10 mouse cellular contexts compared by ENCODE assay signal in genomic region chr8:87473940-87474339, GRCm38 (mm10). TPM values are rescaled to one million over a fixed set of nuclear protein-coding genes. Genes with fewer than 3 reads are reported as not detected.
DNase-seq lines count a peak whose midpoint lies in the region; ATAC-seq and TF ChIP-seq lines count a peak whose summit lies in the region.
"Had no signal": no experiment of that assay in that cellular context is flagged by ENCODE, and none has a peak within 500 bp of the region (broad histone marks: within the 10 kb centered on the region; RNA-seq: fewer than 3 reads in every experiment).

No protein-coding gene starts in this region.

- no peak for TF ChIP-seq EP300 in heart, postnatal 0 days (IDR thresholded peaks at IDR 0.05; ENCODE audit: low read depth)

- peaks cover 80% of the 10 kb centered on the region for H3K27me3 ChIP-seq in heart, postnatal 0 days (ENCODE audit: control insufficient read depth, insufficient read depth, low read length)
- H3K27me3 ChIP-seq in hindbrain, embryonic 12.5 days = peaks cover 49% of the 10 kb centered on the region
- peaks cover 46% of the 10 kb centered on the region for H3K27me3 ChIP-seq in midbrain, postnatal 0 days (ENCODE audit: insufficient read depth, low read length)

- no peak for DNase-seq in heart, postnatal 0 days (ENCODE audit: low spot score)
- no peak for DNase-seq in heart, postnatal 36 days
- peak; percentile 75 to 83 for DNase-seq in cerebellum, postnatal 14 days
- peak; percentile 35 for DNase-seq in midbrain, postnatal 0 days (ENCODE audit: low spot score)
- no peak for DNase-seq in spleen, postnatal 14 days (ENCODE audit: low spot score in 2 of 2)
- DNase-seq: kidney, postnatal 36 days had no signal

- intact Hi-C loops in heart, postnatal 36 days (cut with DNase I) = no loop called here

- no peak overlapping the region for H3K4me3 ChIP-seq in heart, postnatal 0 days (ENCODE audit: low read depth, low read length)
- peak overlapping the region; percentile 66 for H3K4me3 ChIP-seq in hindbrain, embryonic 12.5 days
- H3K4me3 ChIP-seq in midbrain, postnatal 0 days (ENCODE audit: low read depth, low read length) = peak overlapping the region; percentile 58

- H3K36me3 ChIP-seq in heart, postnatal 0 days (replicated peaks; ENCODE audit: control insufficient read depth, insufficient read depth, low read length) = no peaks in the 10 kb centered on the region
- H3K36me3 ChIP-seq in hindbrain, embryonic 12.5 days = no peaks in the 10 kb centered on the region
- H3K36me3 ChIP-seq in midbrain, postnatal 0 days (ENCODE audit: insufficient read depth, low read length) = no peaks in the 10 kb centered on the region
- H3K36me3 ChIP-seq: limb, embryonic 15.5 days had no signal

- no peak overlapping the region for H3K9ac ChIP-seq in heart, postnatal 0 days (replicated peaks; ENCODE audit: low read depth, low read length)
- peak overlapping the region; percentile 65; the same call in 1 of the 2 replicates for H3K9ac ChIP-seq in hindbrain, embryonic 12.5 days
- no peak overlapping the region for H3K9ac ChIP-seq in midbrain, postnatal 0 days (replicated peaks; ENCODE audit: low read length, poor library complexity, severe bottlenecking)
- H3K9ac ChIP-seq: limb, embryonic 15.5 days had no signal

- H3K4me2 ChIP-seq in heart, postnatal 0 days (ENCODE audit: low read depth, low read length) = no peak overlapping the region
- H3K4me2 ChIP-seq in hindbrain, embryonic 12.5 days (replicated peaks) = peak overlapping the region; percentile 92
- peak overlapping the region; percentile 91; the same call in 1 of the 2 replicates for H3K4me2 ChIP-seq in midbrain, postnatal 0 days (ENCODE audit: low read depth, low read length, poor library complexity, severe bottlenecking)

- peaks cover 20% of the 10 kb centered on the region for H3K4me1 ChIP-seq in heart, postnatal 0 days (ENCODE audit: control insufficient read depth, insufficient read depth)
- H3K4me1 ChIP-seq in hindbrain, embryonic 12.5 days = peaks cover 41% of the 10 kb centered on the region
- peaks cover 11% of the 10 kb centered on the region for H3K4me1 ChIP-seq in midbrain, postnatal 0 days (ENCODE audit: insufficient read depth, low read length)

- no peaks in the 10 kb centered on the region for H3K9me3 ChIP-seq in heart, postnatal 0 days (replicated peaks; ENCODE audit: control insufficient read depth, low read length)
- H3K9me3 ChIP-seq in hindbrain, embryonic 12.5 days (replicated peaks) = no peaks in the 10 kb centered on the region
- H3K9me3 ChIP-seq in midbrain, postnatal 0 days (ENCODE audit: low read length) = no peaks in the 10 kb centered on the region
- H3K9me3 ChIP-seq: limb, embryonic 15.5 days had no signal

- 38% methylated on average over 2 of the region's 2 CpGs for WGBS in heart, postnatal 0 days
- 39% methylated on average over 2 of the region's 2 CpGs for WGBS in hindbrain, embryonic 12.5 days
- WGBS in midbrain, postnatal 0 days = 35% methylated on average over 2 of the region's 2 CpGs

- 0 out of 2 replicates have a peak, but pooled peaks have one; percentile 1 for TF ChIP-seq CTCF in heart, postnatal 0 days (IDR thresholded peaks at IDR 0.05; ENCODE audit: low read depth)
- TF ChIP-seq CTCF in midbrain, postnatal 0 days (IDR thresholded peaks at IDR 0.05) = peak; percentile 56

- H3K27ac ChIP-seq in heart, postnatal 0 days (ENCODE audit: low read depth) = no peak overlapping the region
- H3K27ac ChIP-seq in hindbrain, embryonic 12.5 days = no peak overlapping the region
- H3K27ac ChIP-seq in midbrain, postnatal 0 days (ENCODE audit: low read depth, low read length) = no peak overlapping the region
- H3K27ac ChIP-seq: limb, embryonic 15.5 days had no signal

- ATAC-seq in heart, postnatal 0 days (ENCODE audit: insufficient read depth, low read depth) = no peak
- ATAC-seq in hindbrain, embryonic 12.5 days (ENCODE audit: low FRiP score) = no peak
- ATAC-seq in midbrain, postnatal 0 days (ENCODE audit: low FRiP score) = no peak
- no peak for ATAC-seq in CD4-positive, CD25-positive, alpha-beta regulatory T cell, adult 4 months
- ATAC-seq in megakaryocyte-erythroid progenitor cell, adult 5-6 weeks (replicated peaks; ENCODE audit: low FRiP score, low TSS enrichment, poor library complexity, severe bottlenecking) = no peak

RNA-seq across cellular contexts. Expression of gene Cbln1, which starts 1.5 kb away (rescaled TPM):
- not detected in 2 replicates for total RNA-seq in heart, postnatal 0 days (2014; rRNA removed; ENCODE audit: low replicate concordance)
- polyA plus RNA-seq in heart, postnatal 0 days (2015; fragmentation: Nextera tagmentation; extraction: Ambion mirVana) = 0.08 TPM in 1 of 2 replicates, not detected in the other
- total RNA-seq in heart, postnatal 36 days (2021) = under 1 TPM; 0.25 to 0.49 TPM
- 21.5 and 27.0 TPM in 2 replicates for polyA plus RNA-seq in hindbrain, embryonic 12.5 days (2016; fragmentation: Nextera tagmentation; extraction: Ambion mirVana)
- total RNA-seq in midbrain, postnatal 0 days (2014; rRNA removed) = 48.2 and 77.3 TPM in 2 replicates
- polyA plus RNA-seq in midbrain, postnatal 0 days (2015; fragmentation: Nextera tagmentation; extraction: Ambion mirVana) = 17.3 and 24.0 TPM in 2 replicates
- not detected for polyA plus RNA-seq in CD4-positive, CD25-positive, alpha-beta regulatory T cell, adult 4 months (2017; shearing (Covaris generic))
- total RNA-seq in megakaryocyte-erythroid progenitor cell, adult 5-6 weeks (2014; fragmentation: Nextera tagmentation) = not detected in 2 replicates
- not detected in 2 replicates for total RNA-seq in megakaryocyte-erythroid progenitor cell, adult 5-6 weeks (2017)

Comparison
In these comparisons a context has a peak if more than half of its experiments do, and no peak if none do; other contexts are left out.
1. DNase-seq: peak in cerebellum, postnatal 14 days (2 of 2) and midbrain, postnatal 0 days (single experiment); none in heart, postnatal 0 days (single experiment), heart, postnatal 36 days (0 of 2) and spleen, postnatal 14 days (0 of 2).
2. RNA of gene Cbln1, which starts 1.5 kb away (total RNA-seq): 48.2 to 77.3 TPM in midbrain, postnatal 0 days; 0.25 to 0.49 TPM in heart, postnatal 36 days, not detected in heart, postnatal 0 days and not detected in megakaryocyte-erythroid progenitor cell, adult 5-6 weeks; every median in the first group is over 10 times any median in the second.